Mouse (Mus musculus): ENCODE results near the gene Fam155a.
A peak's percentile ranks its signal among the peaks of the same experiment; 100 is the strongest.

The Fam155a gene

DNA sequence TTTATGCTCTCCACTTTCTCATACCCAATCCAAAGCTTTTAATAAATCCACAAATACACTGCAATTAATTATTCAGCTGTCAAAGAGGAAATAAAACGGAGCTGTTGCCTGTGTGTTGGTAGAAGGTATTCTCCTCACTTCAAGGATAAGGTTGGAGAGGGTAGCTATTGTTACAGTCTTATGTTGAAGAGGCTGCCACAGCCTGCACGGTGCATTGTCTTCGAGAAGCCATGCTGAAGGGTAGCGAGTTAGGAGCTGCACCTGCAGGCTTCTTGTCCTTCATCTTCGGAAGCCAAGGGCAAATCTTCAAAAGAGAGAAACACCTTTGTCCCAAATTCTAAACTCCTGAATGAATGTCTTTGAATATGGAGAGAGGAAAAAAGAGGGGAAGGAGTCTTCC is 288.4 kb downstream of the Fam155a start:
- DNase-seq (ENCODE audit: low read depth) = no peak

DNA sequence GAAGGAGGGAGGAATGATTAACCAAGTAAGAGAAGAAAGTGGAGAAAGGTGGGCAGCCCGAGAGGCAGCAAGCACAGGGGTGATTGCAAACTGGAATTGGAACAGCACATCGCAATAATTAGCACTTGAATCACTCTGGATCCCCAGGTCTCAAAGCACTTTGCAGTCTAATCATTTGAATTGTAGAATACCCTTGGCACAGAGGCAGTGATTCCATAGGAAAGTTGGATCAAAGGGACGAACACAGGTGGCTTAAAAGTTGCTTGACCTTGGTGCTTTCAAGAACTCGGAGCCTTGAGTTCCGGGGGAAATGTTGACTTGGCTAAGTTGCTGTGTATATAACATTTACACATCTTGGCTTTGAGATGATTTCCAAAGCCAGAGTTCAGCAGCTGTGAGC is 299.7 kb downstream of the Fam155a start:
- DNase-seq (ENCODE audit: low read depth) = no peak

- DNase-seq (ENCODE audit: low read depth) = no peak
Measured at GRCm38 (mm10) chr8:9470114-9470513, 300.8 kb downstream of the Fam155a start.

DNA sequence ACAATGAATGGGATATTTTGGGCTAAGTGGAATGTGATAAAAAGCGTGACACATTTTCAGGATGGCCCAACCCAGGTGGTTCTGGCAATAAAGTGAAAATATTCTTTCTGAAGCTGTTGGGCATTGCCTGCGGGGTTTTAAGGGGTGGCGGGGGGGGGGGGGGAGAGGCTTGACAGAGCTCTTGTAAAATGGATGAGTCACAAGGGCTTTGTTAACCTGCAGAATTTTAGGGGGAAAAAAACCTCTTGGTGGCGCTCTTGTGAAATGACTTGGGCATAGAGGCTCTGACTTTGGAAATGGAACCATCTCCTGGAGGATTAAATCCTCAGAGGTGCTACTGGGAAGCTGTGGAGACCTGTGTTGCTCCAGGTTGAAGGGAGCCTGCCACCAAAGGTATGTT is 309.9 kb downstream of the Fam155a start:
- DNase-seq (ENCODE audit: low read depth) = no peak

GRCm38 (mm10) chr8:9460707-9461106 is 310.3 kb downstream of the Fam155a start:
- DNase-seq (ENCODE audit: low read depth) = no peak

DNA sequence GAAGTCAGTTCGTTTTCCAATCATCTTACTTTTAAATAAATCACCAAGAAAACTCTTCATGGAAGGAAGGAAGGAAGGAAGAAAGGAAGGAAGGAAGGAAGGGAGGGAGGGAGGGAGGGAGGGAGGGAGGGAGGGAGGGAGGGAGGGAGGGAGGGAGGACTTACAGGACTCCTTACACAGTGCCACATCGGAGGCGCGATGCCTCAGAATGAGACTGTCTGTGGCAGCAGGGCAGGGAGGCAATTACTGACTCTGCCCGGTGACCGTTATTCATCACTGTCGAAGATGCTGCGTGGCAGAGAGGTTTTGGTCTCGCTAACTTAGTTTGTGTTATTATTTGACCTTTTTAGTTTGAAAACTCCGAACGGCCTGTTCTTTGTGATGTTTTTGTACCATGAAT is 312.3 kb downstream of the Fam155a start:
- DNase-seq (ENCODE audit: low read depth) = no peak

- DNase-seq (ENCODE audit: low read depth) = no peak
Measured at GRCm38 (mm10) chr8:9455138-9455537, 315.8 kb downstream of the Fam155a start.

GRCm38 (mm10) chr8:9453742-9454141 is 317.2 kb downstream of the Fam155a start:
- no peak for DNase-seq (ENCODE audit: low read depth)

DNA sequence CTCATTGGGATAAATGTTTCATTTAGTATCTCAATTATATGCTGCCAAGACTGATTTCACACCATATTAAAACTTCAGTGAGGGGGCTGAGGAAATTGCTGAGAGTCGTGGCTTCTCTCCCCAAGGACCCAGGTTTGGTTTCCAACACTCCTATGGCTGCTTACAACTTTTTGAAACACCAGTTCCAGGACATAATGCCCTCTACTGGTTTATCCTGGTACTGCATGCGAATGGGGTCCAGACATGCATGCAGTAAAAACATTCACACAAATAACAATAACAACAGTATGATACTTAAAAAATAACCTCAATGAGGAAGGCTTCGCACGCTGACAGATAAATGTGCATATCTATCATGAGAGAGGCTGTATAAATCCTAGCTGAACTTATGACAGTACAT is 319.4 kb downstream of the Fam155a start:
- peak; percentile 8 for DNase-seq (ENCODE audit: low read depth)

GRCm38 (mm10) chr8:9448613-9449012 is 322.3 kb downstream of the Fam155a start:
- no peak for DNase-seq (ENCODE audit: low read depth)

GRCm38 (mm10) chr8:9437822-9438221 is 333.1 kb downstream of the Fam155a start:
- no peak for DNase-seq (ENCODE audit: low read depth)

GRCm38 (mm10) chr8:9435501-9435900 is 335.5 kb downstream of the Fam155a start:
- DNase-seq (ENCODE audit: low read depth) = no peak

GRCm38 (mm10) chr8:9432635-9433372 is 338.2 kb downstream of the Fam155a start:
- DNase-seq (ENCODE audit: low read depth) = no peak

GRCm38 (mm10) chr8:9428846-9429245 is 342.1 kb downstream of the Fam155a start:
- no peak for DNase-seq (ENCODE audit: low read depth)

DNA sequence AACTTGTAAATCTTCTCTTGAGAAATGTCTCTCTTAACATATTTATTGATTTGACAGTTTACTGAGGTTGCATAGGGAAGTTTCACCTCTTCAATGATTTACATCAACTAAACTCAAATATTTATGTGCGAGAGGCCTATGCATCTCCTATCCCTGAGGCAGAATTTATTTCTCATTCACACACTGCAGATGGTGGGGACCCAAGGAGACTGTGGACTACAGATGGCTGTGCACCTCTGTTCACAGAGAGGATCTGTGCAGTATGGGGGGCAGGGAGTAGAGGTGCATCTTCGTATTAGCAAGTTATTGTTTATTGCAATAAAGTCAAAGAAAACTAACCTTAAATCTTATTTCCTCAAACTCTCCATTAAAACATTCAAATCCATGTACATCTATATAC is 346.9 kb downstream of the Fam155a start:
- no peak for DNase-seq (ENCODE audit: low read depth)

- no peak for DNase-seq (ENCODE audit: low read depth)
Measured at GRCm38 (mm10) chr8:9423590-9423989, 347.4 kb downstream of the Fam155a start.

GRCm38 (mm10) chr8:9423184-9423583 is 347.8 kb downstream of the Fam155a start:
- no peak for DNase-seq (ENCODE audit: low read depth)

DNA sequence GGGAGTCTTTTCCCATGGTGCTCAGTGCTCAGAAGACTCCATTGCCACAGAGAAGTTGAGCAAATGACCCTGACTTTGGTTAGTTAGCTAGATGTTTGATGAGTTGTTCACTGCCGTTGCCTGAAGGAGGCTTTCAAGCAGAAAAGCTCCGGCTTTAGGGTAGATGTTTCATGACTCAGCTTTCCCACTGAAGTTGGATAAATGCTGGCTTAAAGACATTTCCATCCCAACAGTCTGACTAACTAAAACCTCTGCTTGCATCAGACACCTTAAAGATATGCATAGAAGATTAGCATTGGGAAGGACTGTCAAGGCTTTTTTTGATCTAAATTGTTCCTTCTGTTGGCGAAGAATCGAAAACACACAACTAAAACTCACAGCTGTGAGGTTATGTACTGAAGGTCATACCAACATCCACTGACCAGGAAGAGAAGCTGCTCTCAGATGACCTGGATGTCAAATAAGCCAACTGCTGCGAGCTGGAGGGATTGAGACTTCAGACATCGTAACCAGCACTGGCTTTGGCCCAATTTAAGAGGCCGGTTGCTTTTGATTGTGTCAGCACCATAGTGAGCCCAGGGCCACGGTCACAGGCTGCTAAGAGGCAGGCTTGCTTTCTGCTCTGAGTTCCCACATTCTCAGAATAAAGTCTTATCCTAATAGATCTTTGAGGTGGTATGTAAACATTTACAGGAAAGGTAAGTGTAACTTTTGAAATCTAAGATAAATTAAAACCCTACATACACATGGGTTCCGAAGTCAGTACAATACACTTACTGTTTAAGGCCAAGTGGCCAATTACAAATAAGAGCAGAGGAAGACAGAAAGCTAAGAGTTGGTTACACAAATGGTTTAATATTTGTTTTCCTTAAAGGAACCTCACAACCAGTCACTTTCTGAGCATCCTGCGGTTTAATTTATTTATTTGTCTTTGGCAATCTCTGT is 351.8 kb downstream of the Fam155a start:
- DNase-seq (ENCODE audit: low read depth) = no peak

- no peak for DNase-seq (ENCODE audit: low read depth)
Measured at GRCm38 (mm10) chr8:9416189-9416588, 354.8 kb downstream of the Fam155a start.

GRCm38 (mm10) chr8:9408480-9408879 is 362.5 kb downstream of the Fam155a start:
- DNase-seq (ENCODE audit: low read depth) = no peak

DNA sequence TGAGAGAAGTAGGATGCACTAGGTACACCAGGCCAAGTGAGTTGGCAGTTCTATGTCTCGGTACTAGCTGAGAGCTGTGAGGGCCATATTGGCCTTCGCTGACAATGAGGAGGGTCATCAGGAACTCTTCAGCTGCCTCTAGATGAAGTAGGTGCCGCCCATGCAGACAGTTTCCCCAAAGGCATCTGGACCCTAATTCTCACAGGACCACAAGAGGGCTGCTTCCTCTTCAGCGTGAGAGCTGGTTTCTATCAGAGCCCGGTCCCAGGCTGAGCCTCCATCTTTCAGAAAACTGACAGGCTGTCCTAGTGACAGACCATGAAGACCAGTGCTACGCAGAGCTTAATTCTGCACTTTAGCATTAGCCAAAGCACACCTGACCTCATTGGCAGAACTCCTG is 364.8 kb downstream of the Fam155a start:
- DNase-seq (ENCODE audit: low read depth) = no peak

DNA sequence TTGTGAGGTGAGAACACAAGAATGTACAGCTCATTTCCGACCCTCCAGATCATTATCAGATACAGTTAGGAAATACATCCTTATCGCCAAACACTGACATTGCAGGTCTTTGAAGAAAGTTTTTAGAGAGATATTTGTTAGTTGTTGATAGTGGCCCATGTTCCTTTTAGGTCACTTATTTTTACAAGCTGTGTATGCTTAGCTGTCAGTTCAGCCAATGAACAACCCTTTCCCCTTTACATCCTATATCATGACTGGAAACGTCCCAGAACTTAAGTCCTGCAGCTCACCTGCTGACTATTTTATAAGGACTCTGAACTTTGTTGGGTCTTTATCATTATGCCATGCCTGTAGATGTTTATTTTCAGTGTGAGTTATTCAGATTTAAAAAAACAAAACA is 366.3 kb downstream of the Fam155a start:
- no peak for DNase-seq (ENCODE audit: low read depth)

- DNase-seq (ENCODE audit: low read depth) = no peak
Measured at GRCm38 (mm10) chr8:9402393-9402792, 368.6 kb downstream of the Fam155a start.
